17 mouse cellular contexts compared by ENCODE assay signal in the genomic region with DNA sequence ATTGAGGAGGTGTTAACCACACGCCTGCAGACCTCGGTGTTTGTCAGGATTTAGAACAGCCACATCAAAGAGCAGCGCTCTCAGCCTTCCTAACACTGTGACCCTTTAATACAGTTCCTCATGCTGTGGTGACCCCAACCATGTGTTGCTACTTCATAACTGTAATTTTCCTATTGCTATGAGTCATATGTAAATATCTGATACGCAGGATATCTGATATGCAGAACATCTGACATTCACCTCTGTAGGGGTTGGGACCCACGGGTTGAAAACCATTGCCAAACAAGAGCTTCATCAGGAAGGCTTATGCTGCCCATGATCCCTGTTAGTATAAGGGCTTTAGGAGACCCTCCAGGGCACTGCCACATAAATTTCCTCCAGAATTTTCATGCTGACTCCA.
"Had no signal": no experiment of that assay in that cellular context is flagged by ENCODE, and none has a peak within 500 bp of the region (broad histone marks: within the 10 kb centered on the region; RNA-seq: fewer than 3 reads in every experiment).

No protein-coding gene starts in this region.

- H3K36me3 ChIP-seq: liver, embryonic 13.5 days; neural tube, embryonic 12.5 days had no signal

- H3K9me3 ChIP-seq: liver, embryonic 13.5 days had no signal

- H3K4me3 ChIP-seq: liver, embryonic 13.5 days; neural tube, embryonic 12.5 days had no signal

- H3K4me1 ChIP-seq: liver, embryonic 13.5 days; neural tube, embryonic 12.5 days had no signal

- ATAC-seq: intestine, postnatal 0 days had no signal

- H3K9ac ChIP-seq: liver, embryonic 13.5 days; neural tube, embryonic 12.5 days had no signal

- H3K27me3 ChIP-seq: liver, embryonic 13.5 days; neural tube, embryonic 12.5 days had no signal

- H3K4me2 ChIP-seq: liver, embryonic 13.5 days; midbrain, embryonic 11.5 days; neural tube, embryonic 12.5 days had no signal

- DNase-seq: kidney, adult 8-10 months; kidney, postnatal 14 days; kidney, postnatal 4 days; liver, embryonic 13.5 days; lung, adult 2 months; lung, postnatal 14 days; lung, postnatal 4 days; midbrain, embryonic 14.5 days; retina, postnatal 1 day; right cerebral cortex, postnatal 25 days; spleen, adult 18-20 months; thymus, adult 18-20 months; thymus, postnatal 14 days; thymus, postnatal 4 days had no signal

- H3K27ac ChIP-seq: liver, embryonic 13.5 days; neural tube, embryonic 12.5 days had no signal
